Mouse (Mus musculus) G1E (cell line): ENCODE measurements around the gene Pla2g16. TPM values are rescaled to one million over a fixed set of nuclear protein-coding genes. Genes with fewer than 3 reads are reported as not detected.

Experiments
- ATAC-seq: 2 replicates; pipeline ENCODE4 v1.8.0; 2016; ENCODE audit warnings: mild to moderate bottlenecking; ENCODE audit not compliant: insufficient number of reproducible peaks, poor library complexity, low FRiP score, severe bottlenecking; ENCODE audit errors: extremely low read depth
- DNase-seq: peaks from one replicate; pipeline ENCODE4 v3.0.0; 2012; ENCODE audit warnings: low spot score
- H3K27me3 ChIP-seq: 2 replicates; pipeline ENCODE4 v1.6.1; 2012; ENCODE audit warnings: mild to moderate bottlenecking, low read length, inconsistent platforms; ENCODE audit not compliant: insufficient read depth
- H3K36me3 ChIP-seq: replicated peaks from 2 replicates; pipeline ENCODE3; 2012; ENCODE audit warnings: mild to moderate bottlenecking, inconsistent platforms
- H3K4me1 ChIP-seq: 2 replicates; pipeline ENCODE4 v1.6.1; 2012; ENCODE audit warnings: low read depth, low read length, inconsistent platforms, mixed read lengths; ENCODE audit not compliant: insufficient read depth
- H3K4me3 ChIP-seq: 2 replicates; pipeline ENCODE4 v1.5.1; 2012; ENCODE audit warnings: low read depth, mild to moderate bottlenecking, inconsistent platforms, low read length, moderate library complexity, mixed read lengths
- H3K9me3 ChIP-seq: replicated peaks from 2 replicates; pipeline ENCODE4 v1.6.1; 2012; ENCODE audit warnings: inconsistent platforms
- CTCF ChIP-seq: IDR thresholded peaks from 2 replicates; pipeline ENCODE4 v1.5.1; 2012; ENCODE audit warnings: low read depth, low read length, inconsistent platforms, mixed read lengths
- GATA1 ChIP-seq: IDR thresholded peaks from 2 replicates; pipeline ENCODE4 v1.6.1; 2012; ENCODE audit warnings: borderline replicate concordance, low read length, inconsistent platforms, mixed read lengths
- GATA2 ChIP-seq: IDR thresholded peaks from 2 replicates; pipeline ENCODE4 v1.6.1; 2012; ENCODE audit warnings: low read depth, low read length, inconsistent platforms, borderline replicate concordance
- POLR2AphosphoS5 ChIP-seq: IDR thresholded peaks from 2 replicates; pipeline ENCODE4 v1.6.1; 2012; ENCODE audit warnings: low read depth, low read length, inconsistent platforms; ENCODE audit not compliant: insufficient replicate concordance
- TAL1 ChIP-seq: conservative IDR thresholded peaks from 2 replicates; pipeline ENCODE4 v1.6.1; 2012; ENCODE audit warnings: low read depth, low read length, inconsistent platforms, mixed read lengths
- polyA plus RNA-seq: library from polyadenylated mRNA; stranded (reverse); fragments of >175 nt; gene quantifications from 2 replicates; pipeline ENCODE4 v1.2.3, GENCODE M21; 2012
- total RNA-seq, 2 experiments: library from RNA; stranded (forward) in 1 of 2; stranded (reverse) in 1 of 2; fragments of 200-1000 nt in 1 of 2; fragments of >200 nt in 1 of 2; fragmentation: Nextera tagmentation in 1 of 2; gene quantifications; 2 replicates each; pipeline ENCODE4 v1.2.3; 2014 to 2017

Gene Pla2g16
- total and polyA plus RNA-seq, 3 experiments = 0.22 to 0.75 TPM; not detected in 1

DNA sequence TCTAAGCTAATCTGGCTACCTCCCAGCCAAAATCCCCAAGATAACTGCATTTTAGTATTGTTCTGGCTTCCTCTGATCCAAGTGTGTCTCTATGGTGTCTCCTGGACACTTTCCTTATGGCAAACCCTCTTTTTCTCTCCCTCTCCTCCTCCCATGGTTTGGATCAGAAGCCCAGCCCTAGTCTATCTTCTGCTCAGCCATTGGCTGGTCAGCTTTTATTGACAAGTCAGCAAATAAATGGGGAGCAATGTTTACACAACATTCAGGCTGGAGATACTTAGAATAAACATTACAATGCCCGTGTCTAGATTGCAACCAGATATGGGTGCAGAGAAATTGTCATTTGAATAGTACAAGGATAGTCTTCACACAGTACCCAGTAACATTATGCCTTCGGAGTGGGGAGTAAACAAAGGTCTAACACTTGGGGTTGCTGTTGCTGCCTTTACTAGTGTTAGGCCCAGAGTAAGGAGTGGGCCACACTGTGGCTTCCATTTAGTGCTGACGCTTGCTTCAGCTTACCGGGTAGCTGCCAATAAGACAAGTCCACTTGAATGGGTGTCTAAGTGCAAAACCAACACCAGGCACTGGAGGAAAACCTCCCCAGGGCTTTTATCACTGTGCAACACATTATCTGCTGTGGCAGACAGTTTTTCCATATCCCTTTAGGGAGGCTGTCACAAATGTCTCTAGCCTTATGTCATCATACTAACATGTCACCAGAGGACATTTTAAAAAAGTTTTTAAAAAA, 5.5 kb upstream of the Pla2g16 start:
- no peak for DNase-seq
- H3K27me3 ChIP-seq = peaks cover 9% of the 10 kb centered on the region; the same call in 1 of the 2 replicates
- no peaks in the 10 kb centered on the region for H3K9me3 ChIP-seq
- ATAC-seq = no peak
- H3K36me3 ChIP-seq = no peaks in the 10 kb centered on the region
- no peak overlapping the region for H3K4me3 ChIP-seq
- H3K4me1 ChIP-seq = no peaks in the 10 kb centered on the region
- TF ChIP-seq GATA1 (no peak), TAL1 (no peak), CTCF (no peak), GATA2 (no peak), POLR2AphosphoS5 (no peak)

DNA sequence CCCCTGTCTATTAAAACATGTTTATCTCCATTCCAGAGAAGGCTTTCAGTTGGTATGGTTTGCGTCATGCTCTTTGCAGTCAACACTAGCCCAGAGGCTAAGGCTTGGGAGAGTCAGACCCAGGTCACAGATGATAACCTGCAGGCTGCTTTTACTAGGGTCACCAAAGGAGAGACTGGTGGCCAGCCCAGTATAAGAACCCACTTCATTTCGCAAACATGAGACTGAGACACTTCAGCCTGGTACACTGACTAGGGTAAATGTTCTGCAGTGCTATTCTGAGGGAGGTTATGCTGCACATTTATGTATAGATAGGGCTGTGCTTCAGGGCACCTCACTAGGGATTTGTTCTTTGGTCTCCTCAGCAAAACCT, 5.0 kb upstream of the Pla2g16 start:
- ATAC-seq (no peak), DNase-seq (no peak)
- H3K4me3 ChIP-seq = no peak overlapping the region

DNA sequence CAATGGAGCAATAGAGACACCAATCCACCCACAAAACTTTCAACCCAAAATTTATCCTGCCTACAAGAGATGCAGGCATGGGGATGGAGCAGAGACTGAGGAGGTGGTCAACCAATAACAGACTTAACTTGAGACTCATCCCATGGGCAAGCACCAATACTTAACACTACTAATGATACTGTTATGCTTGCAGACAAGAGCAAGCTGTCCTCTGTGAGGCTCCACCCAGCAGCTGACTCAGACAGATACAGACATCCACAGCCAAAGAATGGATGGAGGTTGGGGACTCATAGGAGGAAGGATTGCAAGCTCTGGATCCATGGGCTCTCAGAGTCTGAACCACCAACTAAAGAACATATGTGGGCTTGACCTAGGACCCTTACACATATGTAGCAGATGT, 3.8 kb upstream of the Pla2g16 start:
- no peak for ATAC-seq

More for the DNA sequence above, 5.0 kb upstream of the Pla2g16 start:
- Histone ChIP-seq H3K9me3 (no peaks in the 10 kb centered on the region), H3K27me3 (peaks cover 12% of the 10 kb centered on the region), H3K4me1 (no peaks in the 10 kb centered on the region), H3K36me3 (no peaks in the 10 kb centered on the region)
- no peak for TF ChIP-seq CTCF
- no peak for TF ChIP-seq POLR2AphosphoS5
- TF ChIP-seq TAL1 = no peak
- TF ChIP-seq GATA1 = no peak
- no peak for TF ChIP-seq GATA2

DNA sequence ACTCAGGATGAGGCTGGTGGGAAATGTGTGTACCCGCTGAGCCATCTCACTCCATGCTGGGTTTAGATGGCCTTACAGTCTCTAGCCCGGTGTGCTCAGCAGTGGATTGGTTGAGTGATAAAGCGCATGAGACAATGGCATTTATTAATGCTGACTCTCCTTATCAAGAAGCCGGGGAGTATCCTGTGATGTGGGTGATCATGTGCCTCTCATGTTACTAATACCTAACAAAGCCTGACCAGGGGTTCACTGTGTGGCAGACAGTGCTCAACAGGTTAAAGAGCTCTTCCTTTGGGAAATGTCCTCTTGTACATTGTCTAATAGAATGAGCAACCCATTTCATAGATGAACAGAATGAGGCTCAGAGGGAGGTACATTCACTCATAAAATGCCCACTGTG, 2.4 kb upstream of the Pla2g16 start:
- Histone ChIP-seq H3K27me3 (peaks cover 18% of the 10 kb centered on the region), H3K4me1 (no peaks in the 10 kb centered on the region), H3K9me3 (no peaks in the 10 kb centered on the region), H3K36me3 (no peaks in the 10 kb centered on the region), H3K4me3 (no peak overlapping the region)
- TF ChIP-seq TAL1 (no peak), GATA1 (no peak), CTCF (no peak), POLR2AphosphoS5 (no peak), GATA2 (no peak)
- DNase-seq = no peak
- no peak for ATAC-seq

More for the DNA sequence above, 3.8 kb upstream of the Pla2g16 start:
- H3K27me3 ChIP-seq = peaks cover 12% of the 10 kb centered on the region
- TF ChIP-seq GATA1 = no peak
- TF ChIP-seq GATA2 = no peak
- no peak for TF ChIP-seq POLR2AphosphoS5
- TF ChIP-seq TAL1 = no peak
- no peak for TF ChIP-seq CTCF
- H3K4me1 ChIP-seq = no peaks in the 10 kb centered on the region
- no peaks in the 10 kb centered on the region for H3K36me3 ChIP-seq
- no peak overlapping the region for H3K4me3 ChIP-seq
- no peaks in the 10 kb centered on the region for H3K9me3 ChIP-seq
- DNase-seq = no peak

DNA sequence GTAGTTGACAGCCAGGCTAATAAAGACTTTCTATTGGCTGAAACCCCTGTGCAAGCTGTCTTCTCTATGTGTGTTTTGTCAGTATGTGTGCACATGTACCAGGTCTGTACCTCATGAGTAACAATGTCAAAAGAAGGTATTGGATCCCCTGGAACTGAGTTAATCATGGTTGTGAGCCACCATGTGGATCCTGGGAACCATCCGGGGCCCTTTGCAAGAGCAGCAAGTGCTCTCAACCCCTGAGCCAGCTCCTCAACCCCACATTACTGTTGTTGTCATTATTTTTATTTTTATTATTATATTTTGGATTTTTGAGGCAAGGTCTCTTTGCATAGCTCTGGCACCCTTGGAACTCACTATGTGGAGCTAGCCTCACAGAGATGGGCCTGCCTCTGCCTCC, 618 bp upstream of the Pla2g16 start:
- ATAC-seq = no peak
- H3K4me1 ChIP-seq = no peaks in the 10 kb centered on the region
- H3K27me3 ChIP-seq = peaks cover 20% of the 10 kb centered on the region
- no peak for DNase-seq
- no peaks in the 10 kb centered on the region for H3K36me3 ChIP-seq
- no peaks in the 10 kb centered on the region for H3K9me3 ChIP-seq
- TF ChIP-seq POLR2AphosphoS5 (no peak), GATA1 (no peak), TAL1 (no peak), CTCF (no peak)
- H3K4me3 ChIP-seq = no peak overlapping the region

DNA sequence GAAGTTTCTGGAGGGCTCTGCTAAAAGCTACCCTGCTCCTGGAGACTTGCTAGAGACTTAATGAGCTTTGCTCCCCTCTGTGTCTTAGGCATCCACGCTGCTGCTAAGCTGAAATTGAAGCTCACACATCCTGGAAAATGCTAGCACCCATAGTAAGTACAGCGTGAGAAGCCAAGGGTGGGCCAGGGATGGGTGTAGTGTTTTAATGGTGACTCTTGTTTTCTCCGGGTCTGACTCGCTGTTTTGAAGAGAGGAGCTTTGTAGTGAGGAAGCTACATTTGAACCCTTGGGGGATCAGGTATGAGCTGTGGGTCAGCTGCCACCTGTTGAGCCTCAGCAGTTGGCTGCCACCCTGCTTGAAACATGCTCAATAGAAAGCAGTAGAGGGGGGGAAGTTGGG, 585 bp downstream of the Pla2g16 start:
- peaks cover 20% of the 10 kb centered on the region for H3K27me3 ChIP-seq
- no peak for TF ChIP-seq TAL1
- no peak for TF ChIP-seq GATA2
- no peak for TF ChIP-seq CTCF
- TF ChIP-seq GATA1 = no peak
- no peak for TF ChIP-seq POLR2AphosphoS5
- no peaks in the 10 kb centered on the region for H3K4me1 ChIP-seq
- H3K9me3 ChIP-seq = no peaks in the 10 kb centered on the region
- no peak for ATAC-seq
- H3K4me3 ChIP-seq = no peak overlapping the region
- H3K36me3 ChIP-seq = no peaks in the 10 kb centered on the region
- DNase-seq = no peak
